Mouse (Mus musculus) kidney, adult 10 weeks (tissue): ENCODE measurements around the gene Npr1. TPM values are rescaled to one million over a fixed set of nuclear protein-coding genes. Genes with fewer than 3 reads are reported as not detected.

Experiments used
- polyA plus RNA-seq: library from polyadenylated mRNA; stranded (reverse); fragments of 350-450 nt; fragmentation: Illumina TruSeq; extraction: RNeasy Lipid Tissue Mini Kit (QIAGEN cat#74804); gene quantifications from one replicate; pipeline ENCODE4 v1.2.3, GENCODE M21; 2014; ENCODE audit warnings: low read depth, low replicate concordance

Npr1 gene
- polyA plus RNA-seq: 16.3 TPM

GRCm38 (mm10) chr3:90465686-90466310 is at the start of gene Npr1:
TSS of gene Npr1 (minus strand) at chr3:90465866.

DNA sequence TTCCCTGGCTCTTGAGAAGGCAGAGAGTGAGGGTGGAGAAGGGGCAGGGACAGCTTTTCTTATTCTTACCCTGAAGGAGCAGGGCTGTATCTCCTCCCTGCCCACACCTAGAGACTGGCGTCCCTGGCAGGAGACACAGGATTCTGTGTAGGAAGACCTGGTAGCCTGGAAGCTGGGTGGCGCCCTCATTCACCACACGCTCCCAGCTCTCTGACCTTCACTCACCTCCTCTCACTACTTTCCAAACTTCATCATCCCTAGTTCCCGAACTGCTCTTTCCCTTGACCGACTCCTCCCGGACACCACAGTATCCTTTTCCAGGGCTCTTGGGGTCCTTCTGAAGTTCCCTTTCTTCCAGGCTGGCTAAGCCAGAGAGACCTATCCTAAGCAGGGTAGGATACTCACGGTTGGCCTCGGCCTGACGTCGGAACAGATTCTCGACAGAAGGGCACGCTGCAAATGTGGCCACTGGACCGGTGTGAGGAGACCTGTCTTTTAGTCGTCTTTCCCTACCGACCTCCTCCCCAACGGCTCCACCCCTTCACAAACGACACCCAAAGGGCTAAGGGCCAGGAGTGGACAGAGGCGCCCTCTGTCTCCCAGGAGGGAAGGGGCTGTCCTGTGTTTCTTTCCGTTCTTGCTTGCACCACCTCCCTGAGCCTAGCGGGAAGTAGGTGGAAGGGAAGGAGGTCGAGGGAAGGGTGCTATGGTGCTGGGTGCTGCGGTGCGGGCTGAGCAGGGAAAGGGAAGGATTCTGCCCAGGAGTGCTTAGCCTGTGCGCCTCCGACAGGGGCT is 48.3 kb upstream of the Npr1 start, which contains the start of the genes S100a1 and S100a13:
Gene S100a1, minus strand, starts transcription at position 597 of the 795 bp plus-strand sequence.
Gene S100a13, plus strand, starts transcription at position 640 of the 795 bp plus-strand sequence.

GRCm38 (mm10) chr3:90508950-90509746 is 43.5 kb upstream of the Npr1 start, which contains the start of gene Chtop:
TSS of gene Chtop (minus strand) at chr3:90509498.

GRCm38 (mm10) chr3:90490696-90491256 is 25.1 kb upstream of the Npr1 start, which contains the start of gene Snapin:
TSS of gene Snapin (minus strand) at chr3:90491033.

GRCm38 (mm10) chr3:90475831-90476611 is 10.4 kb upstream of the Npr1 start, which contains the start of gene Ilf2:
TSS of gene Ilf2 (plus strand) at chr3:90476126.

GRCm38 (mm10) chr3:90433381-90434020 is 32.2 kb downstream of the Npr1 start, which contains the start of gene Ints3:
TSS of gene Ints3 (minus strand) at chr3:90433622.

Other genes starting within 250 kb of the Npr1 start
- 143 TPM for gene Jtb, start 234.3 kb downstream of the Npr1 start, polyA plus RNA-seq
- 0.32 TPM for gene Creb3l4, start 222.4 kb downstream of the Npr1 start, polyA plus RNA-seq
- 60.1 TPM for gene Slc39a1, start 217.7 kb downstream of the Npr1 start, polyA plus RNA-seq
- gene Crtc2, start 211.7 kb downstream of the Npr1 start, polyA plus RNA-seq: 6.4 TPM
- 0.69 TPM for gene Dennd4b, start 200.7 kb downstream of the Npr1 start, polyA plus RNA-seq
- gene Gatad2b, start 172.7 kb downstream of the Npr1 start, polyA plus RNA-seq: 25.6 TPM
- not detected for gene Slc27a3, start 75.9 kb downstream of the Npr1 start, polyA plus RNA-seq
- 10.3 TPM for gene Ints3, start 32.2 kb downstream of the Npr1 start, polyA plus RNA-seq
- gene Ilf2, start 10.3 kb upstream of the Npr1 start, polyA plus RNA-seq: 49.2 TPM
- 60.7 TPM for gene Snapin, start 25.2 kb upstream of the Npr1 start, polyA plus RNA-seq
- gene Chtop, start 43.6 kb upstream of the Npr1 start, polyA plus RNA-seq: 113 TPM
- 244 TPM for gene S100a1, start 48.5 kb upstream of the Npr1 start, polyA plus RNA-seq
- 9.5 TPM for gene S100a13, start 48.6 kb upstream of the Npr1 start, polyA plus RNA-seq
- gene S100a14, start 61.0 kb upstream of the Npr1 start, polyA plus RNA-seq: not detected
- gene S100a16, start 71.4 kb upstream of the Npr1 start, polyA plus RNA-seq: 42.3 TPM
- not detected for gene S100a3, start 94.7 kb upstream of the Npr1 start, polyA plus RNA-seq
- not detected for gene S100a2, start 124.4 kb upstream of the Npr1 start, polyA plus RNA-seq
- not detected for gene Gm42674, start 136.0 kb upstream of the Npr1 start, polyA plus RNA-seq
- 4.2 TPM for gene S100a4, start 137.9 kb upstream of the Npr1 start, polyA plus RNA-seq
- gene S100a5, start 142.7 kb upstream of the Npr1 start, polyA plus RNA-seq: not detected
- 28.2 TPM for gene S100a6, start 147.0 kb upstream of the Npr1 start, polyA plus RNA-seq
- gene S100a7a, start 188.2 kb upstream of the Npr1 start, polyA plus RNA-seq: not detected
- 2.2 TPM for gene S100a8, start 203.1 kb upstream of the Npr1 start, polyA plus RNA-seq
- not detected for gene S100a9, start 229.9 kb upstream of the Npr1 start, polyA plus RNA-seq